Mouse (Mus musculus) E14TG2a.4 (cell line): ENCODE data around the gene Slc35e3.
A peak's percentile ranks its signal among the peaks of the same experiment; 100 is the strongest.

Experiments
- H3K27me3 ChIP-seq: 2 replicates; pipeline ENCODE4 v1.6.1; 2014; ENCODE audit warnings: low read length, control low read depth; ENCODE audit not compliant: insufficient read depth
- H3K36me3 ChIP-seq: 2 replicates; pipeline ENCODE4 v1.6.1; 2014; ENCODE audit warnings: low read length, control low read depth; ENCODE audit not compliant: insufficient read depth
- H3K4me1 ChIP-seq: replicated peaks from 2 replicates; pipeline ENCODE4 v1.6.1; 2014; ENCODE audit warnings: low read depth, low read length, control low read depth
- H3K4me3 ChIP-seq: replicated peaks from 2 replicates; pipeline ENCODE4 v1.5.1; 2014; ENCODE audit warnings: mild to moderate bottlenecking, low read length
- H3K9me3 ChIP-seq: 2 replicates; pipeline ENCODE4 v1.6.1; 2014; ENCODE audit warnings: low read length, control low read depth
- CTCF ChIP-seq: conservative IDR thresholded peaks from 2 replicates; pipeline ENCODE4 v1.5.1; 2014; ENCODE audit warnings: low read length
- NANOG ChIP-seq: IDR thresholded peaks from 2 replicates; pipeline ENCODE4 v1.6.1; 2014; ENCODE audit warnings: borderline replicate concordance, low read length, mixed read lengths
- POU5F1 ChIP-seq: IDR thresholded peaks from 2 replicates; pipeline ENCODE4 v1.6.1; 2014; ENCODE audit warnings: low read length, borderline replicate concordance

The Slc35e3 gene

DNA sequence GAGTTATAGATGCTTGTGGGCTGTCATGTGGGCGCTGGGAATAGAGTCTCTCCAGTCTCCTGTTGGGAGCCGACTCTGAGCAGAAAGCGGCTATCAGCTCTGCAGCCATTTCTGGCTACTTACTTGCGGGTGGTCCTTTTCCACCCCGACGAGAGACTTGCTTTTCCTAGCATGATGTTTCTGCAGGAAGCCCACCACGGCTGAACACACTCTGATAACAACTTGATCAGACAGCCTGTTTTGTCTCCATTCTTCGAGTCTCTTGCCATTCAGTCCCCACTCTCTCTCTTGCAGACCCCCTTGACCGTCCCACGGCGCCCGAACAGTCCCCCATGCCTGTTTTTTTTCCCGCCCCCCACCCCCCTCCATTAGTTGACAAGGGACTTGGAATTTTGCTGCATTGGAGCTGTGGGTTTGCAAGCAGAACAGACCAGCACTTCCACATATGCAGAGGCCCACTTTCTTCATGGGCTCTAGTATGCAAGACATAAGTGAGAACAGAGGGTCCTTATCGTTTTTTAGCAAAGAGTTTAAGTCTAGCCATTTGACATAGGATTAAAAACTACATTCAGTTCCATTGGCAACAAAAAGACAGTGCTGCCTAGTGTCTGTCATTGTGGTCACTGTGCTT lies 13.1 kb downstream of the Slc35e3 start:
- H3K4me3 ChIP-seq, result no peak overlapping the region
- peaks cover 24% of the 10 kb centered on the region for H3K36me3 ChIP-seq
- peaks cover 34% of the 10 kb centered on the region for H3K4me1 ChIP-seq
- TF ChIP-seq POU5F1 (no peak), CTCF (no peak), NANOG (no peak)
- no peaks in the 10 kb centered on the region for H3K27me3 ChIP-seq
- H3K9me3 ChIP-seq, result no peaks in the 10 kb centered on the region

GRCm38 (mm10) chr10:117732184-117732583 lies 14.0 kb downstream of the Slc35e3 start:
- no peak overlapping the region for H3K4me3 ChIP-seq
- TF ChIP-seq NANOG (no peak), CTCF (no peak), POU5F1 (no peak)
- no peaks in the 10 kb centered on the region for H3K27me3 ChIP-seq
- H3K36me3 ChIP-seq, result peaks cover 17% of the 10 kb centered on the region
- H3K4me1 ChIP-seq, result peaks cover 29% of the 10 kb centered on the region
- H3K9me3 ChIP-seq, result no peaks in the 10 kb centered on the region

GRCm38 (mm10) chr10:117731244-117732101 lies 14.7 kb downstream of the Slc35e3 start:
- peaks cover 10% of the 10 kb centered on the region for H3K36me3 ChIP-seq
- H3K9me3 ChIP-seq, result no peaks in the 10 kb centered on the region
- H3K27me3 ChIP-seq, result no peaks in the 10 kb centered on the region
- peaks cover 27% of the 10 kb centered on the region for H3K4me1 ChIP-seq
- TF ChIP-seq CTCF (peak; percentile 35), NANOG (no peak), POU5F1 (no peak)
- no peak overlapping the region for H3K4me3 ChIP-seq

GRCm38 (mm10) chr10:117730637-117731203 lies 15.4 kb downstream of the Slc35e3 start:
- Histone ChIP-seq H3K36me3 (peaks cover 4% of the 10 kb centered on the region; the same call in 1 of the 2 replicates), H3K4me3 (no peak overlapping the region), H3K27me3 (no peaks in the 10 kb centered on the region)

DNA sequence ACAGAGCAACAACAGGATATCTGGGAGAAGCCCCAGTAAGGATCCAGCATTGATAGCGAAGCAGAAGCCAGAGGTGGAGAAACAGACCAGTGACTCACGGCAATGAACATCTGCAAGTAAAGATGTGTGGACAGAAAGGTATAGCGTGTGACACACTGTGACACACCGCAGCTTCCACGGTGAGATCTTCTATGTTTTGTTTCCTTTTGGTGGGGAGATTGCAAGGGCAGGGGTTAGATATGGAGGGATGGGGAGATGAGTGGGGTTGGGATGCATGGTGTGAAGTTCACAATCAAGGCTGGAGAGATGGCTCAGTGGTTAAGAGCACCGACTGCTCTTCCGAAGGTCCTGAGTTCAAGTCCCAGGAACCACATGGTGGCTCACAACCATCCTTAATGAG lies 16.0 kb downstream of the Slc35e3 start:
- Histone ChIP-seq H3K9me3 (no peaks in the 10 kb centered on the region), H3K36me3 (no peaks in the 10 kb centered on the region), H3K4me3 (no peak overlapping the region), H3K27me3 (no peaks in the 10 kb centered on the region), H3K4me1 (peaks cover 27% of the 10 kb centered on the region)
- no peak for TF ChIP-seq POU5F1
- TF ChIP-seq NANOG, result no peak
- no peak for TF ChIP-seq CTCF

More at GRCm38 (mm10) chr10:117730637-117731203, 15.4 kb downstream of the Slc35e3 start:
- Histone ChIP-seq H3K4me1 (peaks cover 27% of the 10 kb centered on the region), H3K9me3 (no peaks in the 10 kb centered on the region)
- TF ChIP-seq CTCF (no peak), NANOG (no peak), POU5F1 (no peak)

DNA sequence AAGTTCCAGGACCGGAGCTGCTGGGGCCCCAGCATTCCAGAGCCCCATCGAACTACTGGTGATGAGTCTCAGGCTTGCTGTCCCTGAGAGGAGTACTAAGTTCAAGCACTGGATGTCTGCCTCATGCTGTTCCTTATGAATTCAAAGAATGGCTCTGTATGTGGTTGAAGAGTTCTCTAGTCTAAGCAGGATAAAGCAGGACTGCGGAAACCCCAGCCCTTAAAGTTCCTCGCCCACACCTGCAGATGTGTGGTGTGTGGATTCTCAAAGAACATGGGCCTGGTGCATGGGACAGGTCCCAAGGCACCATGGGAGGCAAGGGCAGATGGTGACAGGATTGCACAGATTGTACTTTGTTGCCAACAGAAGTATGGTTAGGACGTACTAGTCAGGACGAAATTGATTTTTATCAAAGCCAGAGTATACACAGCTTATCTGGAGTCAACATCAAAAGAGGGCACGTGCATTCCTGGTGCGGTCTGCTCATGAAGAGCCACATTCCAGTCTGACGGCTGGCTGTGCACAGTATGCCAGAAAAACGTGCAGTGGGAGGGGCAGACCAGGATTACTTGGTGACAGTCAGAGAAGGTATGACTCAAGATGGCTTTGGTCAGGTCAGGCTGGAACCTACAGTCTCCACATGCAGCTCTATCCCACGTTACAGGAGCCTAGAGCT lies 16.9 kb downstream of the Slc35e3 start:
- Histone ChIP-seq H3K4me3 (no peak overlapping the region), H3K9me3 (no peaks in the 10 kb centered on the region), H3K36me3 (no peaks in the 10 kb centered on the region), H3K4me1 (peaks cover 27% of the 10 kb centered on the region), H3K27me3 (no peaks in the 10 kb centered on the region)
- TF ChIP-seq POU5F1 (no peak), CTCF (no peak), NANOG (no peak)

GRCm38 (mm10) chr10:117728574-117728973 lies 17.6 kb downstream of the Slc35e3 start:
- Histone ChIP-seq H3K36me3 (no peaks in the 10 kb centered on the region), H3K4me1 (peaks cover 27% of the 10 kb centered on the region), H3K9me3 (no peaks in the 10 kb centered on the region), H3K4me3 (no peak overlapping the region), H3K27me3 (no peaks in the 10 kb centered on the region)
- no peak for TF ChIP-seq POU5F1
- no peak for TF ChIP-seq CTCF
- no peak for TF ChIP-seq NANOG
